Mouse (Mus musculus) C2C12 (cell line): ENCODE data around the gene Serpina1b.
"Not testable (repeated sequence)": the region's sequence is repeated elsewhere in the genome, so short reads cannot be mapped to it uniquely, and the experiment has no call there.

Experiments
- CTCF ChIP-seq: IDR thresholded peaks from one replicate; pipeline ENCODE4 v1.5.1; 2011; ENCODE audit not compliant: control insufficient read depth, insufficient read depth, insufficient read length
- MYOD1 ChIP-seq: IDR thresholded peaks from one replicate; pipeline ENCODE4 v1.6.1; 2011; ENCODE audit warnings: low read depth; ENCODE audit not compliant: control insufficient read depth, insufficient read length
- MYOG ChIP-seq: IDR thresholded peaks from one replicate; pipeline ENCODE4 v1.6.1; 2011; ENCODE audit not compliant: control insufficient read depth, insufficient read length; ENCODE audit errors: extremely low read depth

DNA sequence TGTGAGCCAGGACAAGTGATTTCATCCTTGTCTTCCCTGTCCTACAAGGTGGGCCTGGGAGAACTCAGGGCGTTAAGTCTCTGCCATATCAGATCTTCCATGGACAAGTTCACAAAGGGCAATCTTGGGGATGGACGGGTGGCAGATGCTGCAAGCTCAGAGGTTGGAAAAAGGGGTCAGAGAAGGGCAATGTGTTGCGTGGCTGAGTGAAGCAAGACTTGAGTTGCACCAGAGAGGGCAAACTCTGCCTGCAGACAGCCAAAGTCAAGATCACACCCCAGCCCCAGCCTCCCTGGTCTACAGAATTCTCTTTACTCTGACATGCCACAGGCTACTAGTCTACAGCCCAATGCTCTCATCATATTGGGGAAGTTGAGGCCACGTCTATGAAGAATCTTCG lies 6.3 kb downstream of the Serpina1b start:
- TF ChIP-seq MYOG, MYOD1, CTCF: not testable (repeated sequence)
